Mouse (Mus musculus): ENCODE results near the gene Vamp1. TPM values are rescaled to one million over a fixed set of nuclear protein-coding genes. Genes with fewer than 3 reads are reported as not detected.

The Vamp1 gene
- total and polyA plus RNA-seq, 2 experiments from 2014 or later = 40.5 to 47.6 TPM

DNA sequence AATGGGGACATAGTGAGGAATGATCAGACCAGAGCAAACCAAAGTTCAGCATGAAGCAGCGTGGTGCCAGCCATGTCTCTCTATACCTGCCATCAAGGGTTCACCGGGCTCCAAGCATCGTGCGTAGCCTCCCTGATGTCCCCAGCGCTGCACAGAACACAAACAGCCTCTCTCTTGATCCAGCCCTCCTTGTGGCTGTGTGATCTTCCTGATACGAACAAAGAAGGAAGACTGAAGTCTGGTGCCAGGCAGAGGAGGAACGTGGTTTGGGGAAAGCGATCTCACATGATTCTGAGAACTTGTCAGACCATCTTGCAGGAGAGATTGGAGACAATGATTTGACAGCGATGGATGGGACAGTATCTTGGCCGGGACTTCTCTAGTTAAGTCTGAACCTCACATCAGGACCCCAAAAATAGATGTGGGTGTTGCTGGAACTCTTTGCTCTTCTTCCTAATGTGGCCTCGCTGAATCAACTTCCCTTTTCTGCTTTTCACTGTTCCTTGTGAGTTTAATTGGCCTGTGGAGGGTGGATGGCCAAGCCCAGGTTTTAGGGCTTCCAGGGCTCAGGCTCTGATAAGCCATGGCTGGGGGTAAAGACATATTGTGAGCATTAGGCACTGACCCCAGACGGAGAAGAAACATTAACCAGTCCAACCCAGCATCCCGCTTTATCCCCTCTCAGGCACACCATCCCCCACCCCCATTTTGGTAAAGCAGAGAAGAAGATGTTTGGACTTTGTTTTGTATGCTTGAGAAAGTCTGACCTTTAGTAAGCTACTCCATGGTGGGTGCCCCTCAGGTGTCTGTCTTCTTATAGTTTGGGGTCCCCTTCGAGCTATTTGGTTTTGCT, 38.7 kb downstream of the Vamp1 start:
- H3K9ac ChIP-seq (replicated peaks; ENCODE audit: low read length, poor library complexity, severe bottlenecking) = no peak overlapping the region
- 80% methylated on average over 14 of the region's 14 CpGs for whole genome bisulfite sequencing
- H3K36me3 ChIP-seq (ENCODE audit: insufficient read depth, low read length) = no peaks in the 10 kb centered on the region
- ATAC-seq (ENCODE audit: low FRiP score) (no peak), DNase-seq (ENCODE audit: low spot score) (no peak)
- H3K27me3 ChIP-seq (ENCODE audit: insufficient read depth, low read length) = no peaks in the 10 kb centered on the region
- no peaks in the 10 kb centered on the region for H3K9me3 ChIP-seq (ENCODE audit: low read length)
- H3K27ac ChIP-seq (ENCODE audit: low read depth, low read length) = no peak overlapping the region
- H3K4me2 ChIP-seq (ENCODE audit: low read depth, low read length, poor library complexity, severe bottlenecking) = no peak overlapping the region
- no peak for TF ChIP-seq CTCF (IDR thresholded peaks at IDR 0.05)
- no peak overlapping the region for H3K4me3 ChIP-seq (ENCODE audit: low read depth, low read length)
- no peaks in the 10 kb centered on the region for H3K4me1 ChIP-seq (ENCODE audit: insufficient read depth, low read length)

DNA sequence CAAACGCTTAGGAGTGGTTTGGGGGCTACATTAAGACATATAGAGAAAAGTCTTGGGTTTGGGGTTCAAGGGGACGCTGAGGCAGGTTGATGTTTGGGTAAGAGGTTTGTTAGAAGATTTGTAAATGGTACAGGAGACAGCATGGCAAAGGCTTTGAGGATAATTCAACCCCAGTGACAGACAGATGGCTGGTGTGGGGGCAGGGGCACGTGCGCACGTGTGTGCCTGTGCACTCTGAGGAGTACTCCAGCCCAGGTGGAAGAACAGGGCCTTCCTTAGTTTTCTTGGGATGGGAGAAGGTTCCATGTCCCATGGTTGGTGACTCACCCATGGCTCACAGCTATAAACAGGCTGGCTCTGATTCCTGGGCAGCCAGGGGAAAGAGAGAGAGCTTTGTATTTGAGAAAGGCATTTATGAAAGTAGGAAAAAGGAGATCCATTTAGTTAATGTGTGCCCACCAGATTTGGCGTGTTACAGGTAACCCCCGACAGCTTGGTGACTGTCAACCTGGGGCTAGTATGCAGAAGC, 40.2 kb downstream of the Vamp1 start:
- Histone ChIP-seq H3K4me1 (ENCODE audit: insufficient read depth, low read length) (no peaks in the 10 kb centered on the region), H3K27ac (ENCODE audit: low read depth, low read length) (no peak overlapping the region), H3K9ac (replicated peaks; ENCODE audit: low read length, poor library complexity, severe bottlenecking) (no peak overlapping the region), H3K36me3 (ENCODE audit: insufficient read depth, low read length) (no peaks in the 10 kb centered on the region), H3K4me3 (ENCODE audit: low read depth, low read length) (no peak overlapping the region), H3K9me3 (ENCODE audit: low read length) (no peaks in the 10 kb centered on the region), H3K27me3 (ENCODE audit: insufficient read depth, low read length) (no peaks in the 10 kb centered on the region), H3K4me2 (ENCODE audit: low read depth, low read length, poor library complexity, severe bottlenecking) (no peak overlapping the region)
- no peak for ATAC-seq (ENCODE audit: low FRiP score)
- no peak for TF ChIP-seq CTCF (IDR thresholded peaks at IDR 0.05)
- WGBS = 86% methylated on average over 7 of the region's 7 CpGs
- no peak for DNase-seq (ENCODE audit: low spot score)

DNA sequence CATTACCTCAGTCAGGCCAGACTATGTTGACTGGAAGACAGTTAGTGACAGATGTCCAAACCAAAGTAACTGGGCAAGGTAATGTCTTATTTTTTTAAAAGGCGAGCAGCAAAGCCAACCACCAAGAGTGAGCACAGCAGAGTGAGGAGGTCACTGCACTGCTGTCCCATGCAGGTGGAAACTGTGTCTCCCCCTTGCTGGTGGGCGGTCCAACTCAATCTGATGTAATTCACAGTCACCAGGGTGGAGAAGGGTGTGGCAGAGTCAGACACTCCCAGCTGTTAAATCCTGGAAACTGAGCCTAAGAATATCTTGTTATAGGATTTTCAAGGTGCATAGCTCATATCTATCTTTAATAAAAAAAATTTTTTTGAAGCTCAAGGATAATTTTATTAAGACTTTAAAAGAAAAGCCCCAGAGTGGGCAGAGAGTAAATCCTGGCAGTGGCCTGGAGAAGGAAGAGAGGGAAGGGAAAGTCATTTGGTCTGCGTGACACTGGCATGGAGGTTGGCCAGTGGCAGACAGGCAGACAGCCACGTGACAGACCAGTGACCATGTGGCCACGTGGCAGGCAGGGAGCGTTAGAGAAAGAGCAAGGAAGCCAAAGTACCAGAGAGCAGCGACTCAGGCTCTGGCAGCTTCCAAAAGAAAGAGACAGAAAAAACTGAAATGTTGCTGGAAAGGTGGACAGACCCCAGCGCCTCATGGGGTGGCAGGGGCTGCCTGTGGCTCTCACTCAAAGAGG, 41.0 kb downstream of the Vamp1 start:
- ATAC-seq (ENCODE audit: low FRiP score) (no peak), DNase-seq (ENCODE audit: low spot score) (no peak)
- TF ChIP-seq CTCF (IDR thresholded peaks at IDR 0.05) = no peak
- no peak overlapping the region for H3K27ac ChIP-seq (ENCODE audit: low read depth, low read length)
- no peaks in the 10 kb centered on the region for H3K9me3 ChIP-seq (ENCODE audit: low read length)
- no peaks in the 10 kb centered on the region for H3K36me3 ChIP-seq (ENCODE audit: insufficient read depth, low read length)
- no peak overlapping the region for H3K4me3 ChIP-seq (ENCODE audit: low read depth, low read length)
- no peaks in the 10 kb centered on the region for H3K27me3 ChIP-seq (ENCODE audit: insufficient read depth, low read length)
- H3K9ac ChIP-seq (replicated peaks; ENCODE audit: low read length, poor library complexity, severe bottlenecking) = no peak overlapping the region
- WGBS = 82% methylated on average over 8 of the region's 8 CpGs
- no peak overlapping the region for H3K4me2 ChIP-seq (ENCODE audit: low read depth, low read length, poor library complexity, severe bottlenecking)
- H3K4me1 ChIP-seq (ENCODE audit: insufficient read depth, low read length) = no peaks in the 10 kb centered on the region

DNA sequence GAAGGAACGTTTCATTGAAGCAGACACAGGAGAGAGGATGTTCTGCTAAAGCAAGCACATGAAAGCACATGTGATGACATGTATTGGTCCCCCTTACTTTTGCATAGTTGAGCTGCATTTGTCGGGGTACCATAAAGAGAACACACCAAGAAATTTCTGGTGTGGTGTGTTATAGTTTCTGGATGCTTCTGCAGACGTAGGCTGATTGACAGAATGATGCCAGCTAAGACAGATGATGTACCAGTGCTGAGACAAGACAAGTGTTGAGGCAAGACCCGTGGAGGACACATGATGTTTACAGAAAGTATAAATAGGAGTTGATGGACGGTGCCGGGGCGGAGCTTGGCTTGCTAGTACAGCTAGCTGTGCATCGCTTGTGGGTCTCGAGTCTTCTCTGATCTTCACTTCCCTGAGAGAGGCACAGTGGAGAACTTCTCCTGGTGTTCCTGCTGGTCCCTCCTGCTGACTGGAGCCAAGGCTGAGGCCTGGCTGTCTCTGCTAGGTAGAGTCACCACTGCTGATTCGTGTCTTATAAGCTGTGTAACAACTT, 44.7 kb downstream of the Vamp1 start:
- ATAC-seq (ENCODE audit: low FRiP score) (no peak), DNase-seq (ENCODE audit: low spot score) (no peak)
- Histone ChIP-seq H3K9me3 (ENCODE audit: low read length) (no peaks in the 10 kb centered on the region), H3K4me1 (ENCODE audit: insufficient read depth, low read length) (no peaks in the 10 kb centered on the region), H3K9ac (replicated peaks; ENCODE audit: low read length, poor library complexity, severe bottlenecking) (no peak overlapping the region), H3K27ac (ENCODE audit: low read depth, low read length) (no peak overlapping the region), H3K36me3 (ENCODE audit: insufficient read depth, low read length) (no peaks in the 10 kb centered on the region), H3K4me2 (ENCODE audit: low read depth, low read length, poor library complexity, severe bottlenecking) (no peak overlapping the region), H3K27me3 (ENCODE audit: insufficient read depth, low read length) (no peaks in the 10 kb centered on the region), H3K4me3 (ENCODE audit: low read depth, low read length) (no peak overlapping the region)
- WGBS = 82% methylated on average over 10 of the region's 10 CpGs
- TF ChIP-seq CTCF (IDR thresholded peaks at IDR 0.05) = no peak

DNA sequence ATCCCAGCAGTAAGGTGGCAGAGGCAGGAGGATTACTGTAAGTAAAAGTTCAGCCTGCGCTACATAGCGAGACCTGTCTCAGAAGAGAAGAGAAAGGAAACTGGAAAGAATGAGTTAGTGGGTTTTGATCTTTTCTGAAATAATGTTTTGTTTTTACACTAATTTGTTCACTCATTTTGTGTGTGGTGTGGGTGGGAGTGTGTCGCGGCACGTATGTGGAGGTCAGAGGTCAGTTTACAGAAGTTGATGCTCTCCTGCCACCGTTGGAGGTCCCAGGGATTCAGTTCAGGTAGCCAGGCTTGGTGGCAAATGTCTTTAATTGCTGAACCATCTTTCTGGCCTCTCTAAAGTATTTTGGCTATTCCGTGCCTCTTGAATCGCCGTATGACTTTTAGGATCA, 48.9 kb downstream of the Vamp1 start:
- Histone ChIP-seq H3K4me3 (ENCODE audit: low read depth, low read length) (no peak overlapping the region), H3K27ac (ENCODE audit: low read depth, low read length) (no peak overlapping the region), H3K4me2 (ENCODE audit: low read depth, low read length, poor library complexity, severe bottlenecking) (no peak overlapping the region), H3K9me3 (ENCODE audit: low read length) (no peaks in the 10 kb centered on the region), H3K36me3 (ENCODE audit: insufficient read depth, low read length) (no peaks in the 10 kb centered on the region), H3K9ac (replicated peaks; ENCODE audit: low read length, poor library complexity, severe bottlenecking) (no peak overlapping the region), H3K4me1 (ENCODE audit: insufficient read depth, low read length) (no peaks in the 10 kb centered on the region), H3K27me3 (ENCODE audit: insufficient read depth, low read length) (no peaks in the 10 kb centered on the region)
- no peak for DNase-seq (ENCODE audit: low spot score)
- ATAC-seq (ENCODE audit: low FRiP score) = no peak
- 91% methylated on average over 9 of the region's 9 CpGs for WGBS
- no peak for TF ChIP-seq CTCF (IDR thresholded peaks at IDR 0.05)

Measured in midbrain, postnatal 0 days (tissue).